8 mouse cellular contexts compared by ENCODE assay signal in the genomic region with DNA sequence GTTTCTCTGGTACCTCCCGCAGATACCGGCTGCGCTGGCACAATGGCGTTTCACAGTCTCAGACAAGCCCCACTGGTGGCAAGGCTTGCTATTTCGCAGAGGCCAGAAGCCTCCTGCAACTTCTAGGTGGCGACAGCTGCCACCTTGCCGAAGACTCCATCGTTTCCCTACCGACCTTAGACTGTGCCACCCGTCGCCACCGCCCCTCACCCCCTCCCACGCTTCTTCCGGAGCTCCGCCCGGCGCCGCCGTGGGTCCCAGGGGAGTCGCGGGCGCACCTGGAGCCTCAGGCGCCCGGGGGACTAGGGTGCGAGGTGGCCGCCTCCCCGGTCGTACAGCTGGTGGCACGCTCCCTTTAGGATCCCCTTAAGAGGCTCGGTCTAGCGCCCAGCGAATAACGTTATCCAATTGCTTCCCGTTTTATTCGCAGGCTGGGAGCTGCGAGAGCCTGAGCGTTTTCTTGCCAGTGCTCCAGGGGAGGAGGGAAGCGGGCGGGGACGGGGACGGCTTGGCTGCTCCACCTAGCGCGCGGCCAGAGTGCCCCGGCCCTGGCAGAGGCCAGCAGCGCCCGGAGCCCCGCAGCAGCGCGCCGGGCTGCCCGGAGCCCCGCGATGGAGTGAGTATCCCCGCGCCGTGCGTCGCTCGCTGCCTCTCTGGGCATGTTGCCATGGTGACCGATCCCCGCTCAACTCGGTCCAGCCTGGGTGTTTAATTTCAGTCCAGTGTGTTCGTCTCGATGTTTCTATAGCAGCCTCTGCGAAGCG. TPM values are rescaled to one million over a fixed set of nuclear protein-coding genes. Genes with fewer than 3 reads are reported as not detected.
DNase-seq lines count a peak whose midpoint lies in the region; ATAC-seq lines count a peak whose summit lies in the region.

A gene (plus strand): TSS at position 307 of the 764 bp plus-strand sequence.

- peak; percentile 42 for DNase-seq in ES-CJ7 (ENCODE audit: low read depth, low spot score)
- DNase-seq in cerebellum, adult 8-10 months: peak; percentile 69
- DNase-seq in heart, postnatal 4 days: peak; percentile 70
- peak; percentile 72 to 81 for DNase-seq in layer of hippocampus, postnatal 10 days (ENCODE audit: low spot score in 2 of 2)
- peak; percentile 86 for DNase-seq in retina, postnatal 1 day
- peak; percentile 34 to 35 for DNase-seq in urinary bladder, postnatal 36 days (ENCODE audit: low spot score in 2 of 2)

- H3K4me3 ChIP-seq in lung, embryonic 15.5 days: peak within 1 kb of the TSS; percentile 54

- peak within 1 kb of the TSS; percentile 99 for H3K4me2 ChIP-seq in lung, embryonic 15.5 days

- peaks cover 19% of the 10 kb centered on the region for H3K4me1 ChIP-seq in lung, embryonic 15.5 days

- H3K36me3 ChIP-seq in lung, embryonic 15.5 days: no peaks in the 10 kb centered on the region

- under 1% methylated on average over 65 of the region's 67 CpGs for WGBS in lung, embryonic 15.5 days

- H3K9me3 ChIP-seq in lung, embryonic 15.5 days: no peaks in the 10 kb centered on the region

- H3K9ac ChIP-seq in lung, embryonic 15.5 days: peak within 1 kb of the TSS; percentile 38

- H3K27me3 ChIP-seq in lung, embryonic 15.5 days: peaks cover 39% of the 10 kb centered on the region

- ATAC-seq in frontal cortex, adult (ENCODE audit: low TSS enrichment): peak; percentile 76
- ATAC-seq in lung, embryonic 15.5 days (ENCODE audit: borderline replicate concordance, extremely low read depth, low FRiP score, low TSS enrichment): peak; percentile 69

- H3K27ac ChIP-seq in lung, embryonic 15.5 days: no peak within 1 kb of the TSS

RNA-seq across cellular contexts. Expression of the gene that starts here (rescaled TPM):
- 10 to 100 TPM; 48.4 to 64.2 TPM for total RNA-seq in heart, postnatal 4 days (2021)
- 10 to 100 TPM; 45.6 to 56.3 TPM for total RNA-seq in layer of hippocampus, postnatal 10 days (2021)
- polyA plus RNA-seq in lung, embryonic 15.5 days (2015; fragmentation: Nextera tagmentation; extraction: Ambion mirVana): 7.9 and 8.0 TPM in 2 replicates

Comparison
In these comparisons a context has a peak if more than half of its experiments do, and no peak if none do; other contexts are left out.
1. DNase-seq: peak in every context shown above with its lines; median percentile 86 in retina, postnatal 1 day; 76 in layer of hippocampus, postnatal 10 days; 70 in heart, postnatal 4 days; 69 in cerebellum, adult 8-10 months; 42 in ES-CJ7; 34 in urinary bladder, postnatal 36 days.